Mouse (Mus musculus): ENCODE measurements at regions not wholly inside any gene's neighbourhood (a gene's known extent, or its start where the extent isn't known, plus 50 kb on each side); places are given as distances from the start of the nearest gene placed in this dataset.

GRCm38 (mm10) chr15:88372039-88372438, 228.1 kb upstream of the Zdhhc25 start:
- no peak for DNase-seq (ENCODE audit: low spot score)

GRCm38 (mm10) chr15:88373923-88374322, 226.2 kb upstream of the Zdhhc25 start:
- no peak for DNase-seq (ENCODE audit: low spot score)

- DNase-seq (ENCODE audit: low spot score) = no peak
Observed at GRCm38 (mm10) chr15:88379342-88379741, 220.8 kb upstream of the Zdhhc25 start.

GRCm38 (mm10) chr15:88379951-88380623, 220.0 kb upstream of the Zdhhc25 start:
- no peak for DNase-seq (ENCODE audit: low spot score)

- DNase-seq (ENCODE audit: low spot score) = no peak
Observed at GRCm38 (mm10) chr15:88381419-88381818, 218.7 kb upstream of the Zdhhc25 start.

- DNase-seq (ENCODE audit: low spot score) = no peak
Observed at GRCm38 (mm10) chr15:88385943-88386342, 214.2 kb upstream of the Zdhhc25 start.

GRCm38 (mm10) chr15:88386711-88387110, 213.4 kb upstream of the Zdhhc25 start:
- no peak for DNase-seq (ENCODE audit: low spot score)

- DNase-seq (ENCODE audit: low spot score) = no peak
Observed at GRCm38 (mm10) chr15:88391822-88392221, 208.3 kb upstream of the Zdhhc25 start.

- DNase-seq (ENCODE audit: low spot score) = no peak
Observed at GRCm38 (mm10) chr15:88399064-88399463, 201.0 kb upstream of the Zdhhc25 start.

- no peak for DNase-seq (ENCODE audit: low spot score)
Observed at GRCm38 (mm10) chr15:88399989-88400388, 200.1 kb upstream of the Zdhhc25 start.

- no peak for DNase-seq (ENCODE audit: low spot score)
Observed at GRCm38 (mm10) chr15:88400787-88401186, 199.3 kb upstream of the Zdhhc25 start.

- peak; percentile 21 for DNase-seq (ENCODE audit: low spot score)
Observed at GRCm38 (mm10) chr15:88408461-88409379, 191.4 kb upstream of the Zdhhc25 start.

GRCm38 (mm10) chr15:88414206-88414605, 185.9 kb upstream of the Zdhhc25 start:
- no peak for DNase-seq (ENCODE audit: low spot score)

- no peak for DNase-seq (ENCODE audit: low spot score)
Observed at GRCm38 (mm10) chr15:88418881-88419280, 181.2 kb upstream of the Zdhhc25 start.

GRCm38 (mm10) chr15:88428441-88428840, 171.7 kb upstream of the Zdhhc25 start:
- no peak for DNase-seq (ENCODE audit: low spot score)

GRCm38 (mm10) chr15:88430941-88431340, 169.2 kb upstream of the Zdhhc25 start:
- no peak for DNase-seq (ENCODE audit: low spot score)

- no peak for DNase-seq (ENCODE audit: low spot score)
Observed at GRCm38 (mm10) chr15:88448272-88448671, 151.8 kb upstream of the Zdhhc25 start.

- DNase-seq (ENCODE audit: low spot score) = no peak
Observed at GRCm38 (mm10) chr15:88451241-88451640, 148.9 kb upstream of the Zdhhc25 start.

- no peak for DNase-seq (ENCODE audit: low spot score)
Observed at GRCm38 (mm10) chr15:88468107-88468506, 132.0 kb upstream of the Zdhhc25 start.

GRCm38 (mm10) chr15:88468810-88469209, 131.3 kb upstream of the Zdhhc25 start:
- peak; percentile 30 for DNase-seq (ENCODE audit: low spot score)

GRCm38 (mm10) chr15:88469508-88470455, 130.3 kb upstream of the Zdhhc25 start:
- no peak for DNase-seq (ENCODE audit: low spot score)

Data from layer of hippocampus, adult 9-10 months (tissue).